Mouse (Mus musculus) cerebellum, adult 9-11 months (tissue): ENCODE results near the gene Thada.
"Not testable (repeated sequence)": the region's sequence is repeated elsewhere in the genome, so short reads cannot be mapped to it uniquely, and the experiment has no call there.

Source experiments
- DNase-seq: peaks from one replicate; pipeline ENCODE4 v3.0.0; 2022

The Thada gene

DNA sequence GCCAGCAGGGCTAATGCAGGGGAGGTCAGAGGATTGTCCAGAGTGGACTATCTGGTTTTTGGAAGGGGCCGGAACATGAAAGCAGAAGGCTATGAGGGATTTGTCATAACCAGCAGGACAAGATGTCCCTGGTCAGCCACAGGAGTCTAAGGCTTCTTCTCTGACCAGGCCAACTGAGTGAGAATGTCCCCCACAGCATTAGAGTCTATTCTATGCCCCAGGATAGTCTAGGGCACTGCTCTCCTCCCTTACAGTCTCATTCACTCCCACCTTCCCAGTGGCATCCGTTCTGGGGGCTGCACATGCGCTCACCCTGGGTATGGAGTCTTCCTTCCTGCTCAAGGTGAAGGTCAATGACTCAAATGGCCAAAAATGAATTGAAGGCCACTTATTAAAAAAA lies 258.4 kb downstream of the Thada start:
- no peak for DNase-seq

DNA sequence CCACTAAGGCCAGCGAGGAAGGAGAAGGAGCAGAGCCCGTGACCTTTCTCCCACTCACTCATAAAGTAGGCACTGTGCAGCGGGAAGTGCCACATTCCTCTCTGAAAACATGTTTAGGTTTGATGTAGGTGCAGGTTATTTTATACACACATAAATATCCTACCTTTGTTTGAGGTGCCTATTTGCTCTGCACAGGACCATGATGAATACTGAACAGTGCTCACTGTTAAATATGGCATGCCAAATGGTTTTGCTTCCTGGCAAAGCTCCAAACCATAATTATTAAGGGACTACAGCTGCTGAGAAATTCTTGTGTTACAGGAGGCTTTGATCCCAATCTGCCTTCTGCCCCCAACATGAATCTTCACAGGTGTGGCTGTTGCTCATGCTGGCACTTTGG lies 259.8 kb downstream of the Thada start:
- DNase-seq, result no peak

DNA sequence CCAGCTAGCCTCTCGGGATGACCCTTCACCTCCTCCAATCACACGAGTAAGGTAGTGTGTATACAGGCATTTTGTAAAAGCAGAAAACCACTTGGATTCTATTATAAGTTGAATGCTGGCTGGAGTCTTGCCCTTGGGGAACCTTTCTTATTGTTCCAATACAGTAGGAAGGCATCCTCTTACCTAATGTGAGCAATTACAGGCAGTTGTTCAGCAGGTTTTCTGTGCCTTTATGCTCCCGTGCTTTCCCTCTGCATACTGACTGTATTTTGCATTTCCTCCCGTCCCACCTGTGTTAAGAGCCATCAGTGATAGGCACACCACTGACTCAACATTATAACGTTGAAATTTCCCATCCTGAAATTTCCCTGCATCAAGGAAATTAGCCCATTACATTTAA lies 261.0 kb downstream of the Thada start:
- no peak for DNase-seq

DNA sequence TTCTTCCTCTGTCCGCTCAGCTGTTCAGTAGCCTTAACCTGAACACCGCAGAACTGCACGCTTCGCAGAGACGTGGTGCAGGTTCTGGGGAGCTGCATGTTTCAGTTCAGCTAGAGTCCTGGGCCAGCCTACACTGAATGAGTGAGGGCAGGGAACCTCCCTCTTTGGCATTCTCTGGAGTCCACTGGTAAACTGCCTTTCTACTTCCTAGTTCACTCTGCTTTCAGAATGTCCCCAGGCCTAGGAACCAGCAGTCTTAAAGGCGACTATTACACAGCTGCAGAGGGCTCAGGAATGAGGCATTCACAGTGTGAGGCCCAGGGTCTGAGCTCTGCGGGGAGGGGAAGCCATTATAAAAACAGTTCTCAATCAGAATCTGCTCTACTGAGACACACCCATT lies 262.7 kb downstream of the Thada start:
- DNase-seq, result no peak

GRCm38 (mm10) chr17:84201183-84201582 lies 264.8 kb downstream of the Thada start:
- no peak for DNase-seq

- no peak for DNase-seq
These were observed 268.1 kb downstream of the Thada start for GRCm38 (mm10) chr17:84197912-84198344.

DNA sequence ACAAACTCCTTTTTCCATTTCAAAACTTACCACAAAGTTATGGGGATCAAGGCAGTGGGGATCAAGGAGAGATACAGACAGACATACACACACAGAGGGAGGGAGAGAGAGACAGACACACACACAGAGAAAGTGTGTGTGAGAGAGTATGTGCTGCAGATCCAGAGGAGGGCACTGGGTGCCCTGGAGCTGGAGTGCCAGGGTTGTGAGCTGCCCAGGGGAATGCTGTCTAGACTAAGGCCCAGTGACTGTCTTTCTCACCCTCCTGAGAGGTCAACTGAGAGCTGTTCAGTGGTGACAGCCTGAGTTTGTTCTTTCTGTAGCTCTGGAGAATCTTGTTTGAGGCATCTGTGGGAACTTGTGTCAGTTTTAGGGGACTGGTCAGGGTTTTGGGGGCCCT lies 269.7 kb downstream of the Thada start:
- no peak for DNase-seq

- no peak for DNase-seq
These were observed 270.2 kb downstream of the Thada start for GRCm38 (mm10) chr17:84195835-84196234.

- no peak for DNase-seq
These were observed 271.0 kb downstream of the Thada start for GRCm38 (mm10) chr17:84195003-84195395.

- no peak for DNase-seq
These were observed 271.6 kb downstream of the Thada start for GRCm38 (mm10) chr17:84194282-84195002.

DNA sequence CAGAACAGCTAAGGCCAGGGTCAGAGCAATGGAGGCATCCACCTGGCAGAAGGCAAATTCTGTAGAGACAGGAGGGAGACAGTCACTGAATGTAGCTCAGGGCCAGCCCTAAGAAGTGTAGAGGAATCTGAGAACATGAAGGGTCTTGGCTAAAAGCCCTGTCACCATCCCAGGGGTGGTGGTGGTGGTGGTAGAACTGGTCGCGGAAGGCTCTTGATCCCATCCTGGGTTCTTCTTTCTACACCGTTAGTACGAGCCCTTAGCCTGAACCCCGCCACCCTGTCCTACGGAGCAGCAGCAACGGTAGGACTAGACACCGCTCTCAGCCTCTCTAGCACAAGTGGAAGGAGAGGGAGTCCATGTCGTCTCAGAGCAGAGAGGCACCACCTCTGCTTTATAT lies 272.6 kb downstream of the Thada start:
- no peak for DNase-seq

DNA sequence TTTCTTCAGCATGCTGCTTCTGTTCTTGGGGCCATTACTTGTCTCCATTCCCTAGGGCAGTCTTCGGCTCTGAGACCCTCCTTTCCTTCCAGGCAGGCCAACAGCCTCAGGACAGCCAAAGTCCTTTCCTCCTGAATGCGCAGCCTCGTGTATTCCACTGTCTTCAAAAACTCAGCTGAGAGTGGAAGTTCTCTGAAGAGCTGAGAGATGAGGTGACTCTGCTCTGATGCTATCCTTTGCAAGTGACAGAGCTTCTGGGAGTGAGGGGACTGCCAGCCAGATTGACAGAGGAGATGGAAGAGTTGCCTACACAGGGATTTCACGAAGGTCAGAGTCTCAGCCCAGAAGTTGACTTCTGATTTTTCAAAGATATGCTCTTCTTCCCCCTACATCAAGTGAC lies 274.1 kb downstream of the Thada start:
- no peak for DNase-seq

- DNase-seq, result peak; percentile 39
These were observed 275.1 kb downstream of the Thada start for GRCm38 (mm10) chr17:84190885-84191284.

GRCm38 (mm10) chr17:84189127-84189854 lies 276.7 kb downstream of the Thada start:
- DNase-seq, result no peak

- DNase-seq, result peak; percentile 75
These were observed 277.5 kb downstream of the Thada start for GRCm38 (mm10) chr17:84188374-84188961.

DNA sequence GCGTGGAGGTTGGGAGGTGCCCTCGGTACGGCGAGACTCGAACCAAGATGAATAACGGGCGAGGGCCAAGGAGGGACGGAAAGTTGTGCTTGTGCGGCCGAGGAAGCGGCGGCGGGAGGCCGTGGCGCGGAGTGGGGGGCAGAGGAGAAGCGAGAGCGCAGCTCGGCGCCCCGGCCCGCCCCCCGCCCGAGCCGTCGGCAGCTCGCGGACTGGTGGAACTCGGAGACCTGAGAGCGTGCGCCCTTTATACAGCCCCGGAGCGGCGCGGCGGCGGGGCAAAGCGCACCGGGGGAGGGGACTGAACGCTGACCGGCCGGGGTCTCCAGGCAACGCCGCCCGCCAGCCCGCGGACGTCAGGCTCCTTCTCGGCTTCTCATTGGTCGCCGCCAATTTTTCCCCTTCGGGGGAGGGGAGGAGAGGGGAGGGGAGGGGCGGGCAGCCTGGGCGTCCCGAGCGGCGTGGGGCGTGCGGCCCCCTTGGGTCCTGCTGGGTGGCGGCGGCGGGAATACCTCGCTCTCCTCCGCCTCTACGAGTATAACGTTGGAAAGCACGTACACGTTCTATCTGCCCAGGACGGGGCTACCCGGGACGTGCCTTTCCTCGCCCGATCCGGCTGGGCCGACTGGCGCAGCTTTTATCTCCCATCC lies 278.2 kb downstream of the Thada start, which contains the start of gene Zfp36l2:
Zfp36l2 (minus strand) TSS at position 221 of the 647 bp plus-strand sequence.
- DNase-seq, result peak; percentile 62

- DNase-seq, result not testable (repeated sequence)
These were observed 278.7 kb downstream of the Thada start for GRCm38 (mm10) chr17:84187264-84187663.

DNA sequence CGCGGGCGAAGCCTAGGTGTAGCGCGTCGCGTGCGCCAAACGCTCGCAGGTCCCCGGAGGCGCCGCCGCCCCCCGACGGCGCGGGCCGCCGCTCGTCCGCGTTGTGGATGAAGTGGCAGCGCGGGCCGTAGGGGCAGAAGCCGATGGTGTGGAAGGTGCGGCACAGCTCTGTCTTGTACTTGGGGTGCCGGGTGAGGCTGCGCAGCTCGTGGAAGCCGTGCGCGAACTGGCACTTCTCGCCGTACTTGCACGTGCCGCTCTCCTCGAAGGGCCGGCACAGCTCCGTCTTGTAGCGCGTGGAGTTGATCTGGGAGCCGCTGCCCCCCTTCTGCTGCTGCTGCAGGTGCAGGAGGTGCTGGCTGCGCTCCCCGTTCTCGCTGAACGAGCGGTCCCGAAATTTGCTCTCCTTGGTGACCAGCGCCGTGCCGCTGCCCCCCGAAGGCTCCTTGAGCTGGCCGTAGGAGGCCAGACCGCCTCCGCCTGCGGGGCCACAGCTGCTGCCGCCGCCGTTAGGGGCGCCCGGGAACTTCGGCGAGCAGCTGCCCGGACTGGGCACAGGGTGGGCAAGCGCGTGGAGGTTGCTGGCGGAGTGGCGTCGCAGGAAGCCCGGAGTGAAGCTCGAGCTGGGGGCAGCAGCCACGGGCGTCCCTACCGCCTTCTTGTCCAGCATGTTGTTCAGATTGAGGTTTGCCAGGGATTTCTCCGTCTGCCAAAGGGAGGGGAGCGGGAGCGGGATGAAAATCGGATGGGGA lies 279.4 kb downstream of the Thada start:
- DNase-seq, result no peak

DNA sequence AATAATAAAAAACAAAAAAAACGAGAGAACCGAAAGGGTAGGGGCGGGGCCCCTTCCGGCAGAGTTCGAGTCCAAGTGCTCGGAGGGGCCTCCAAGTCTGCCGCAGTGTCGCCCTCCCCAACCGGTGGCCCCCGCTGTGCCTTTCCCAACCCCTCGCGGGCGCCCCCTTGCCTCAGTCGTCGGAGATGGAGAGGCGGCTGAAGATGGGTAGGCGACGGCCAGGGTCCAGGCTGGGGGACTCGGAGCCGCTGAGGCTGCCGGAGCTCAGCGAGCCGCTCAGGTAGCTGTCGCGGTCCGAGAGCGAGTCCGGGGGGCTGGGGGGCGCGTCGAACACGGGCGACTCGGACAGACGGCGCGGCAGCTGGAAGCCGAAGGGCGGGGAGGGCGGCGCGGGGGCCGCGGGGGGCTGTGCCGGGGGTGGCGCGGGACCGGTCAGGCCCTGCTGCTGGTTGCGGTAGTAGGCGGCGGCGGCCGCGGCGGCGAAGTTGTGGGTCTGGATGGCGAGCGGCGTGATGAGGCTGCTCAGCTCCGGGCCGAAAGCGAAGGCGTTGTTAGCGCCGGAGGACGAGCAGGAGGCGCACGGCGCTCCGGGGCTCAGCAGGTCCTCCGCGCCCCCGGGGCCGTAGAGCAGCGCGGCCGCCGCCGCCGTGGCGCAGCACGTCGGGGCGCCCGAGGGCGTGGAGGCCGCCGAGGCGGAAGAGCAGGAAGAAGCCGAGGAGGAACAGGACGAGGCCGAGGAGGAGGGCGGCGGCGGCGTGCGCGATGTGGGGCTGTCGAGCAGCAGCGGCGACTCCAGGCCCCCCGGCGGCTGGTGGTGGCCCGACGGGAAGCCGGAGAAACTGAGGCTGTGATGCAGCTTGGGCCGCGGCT lies 280.2 kb downstream of the Thada start:
- DNase-seq, result no peak

DNA sequence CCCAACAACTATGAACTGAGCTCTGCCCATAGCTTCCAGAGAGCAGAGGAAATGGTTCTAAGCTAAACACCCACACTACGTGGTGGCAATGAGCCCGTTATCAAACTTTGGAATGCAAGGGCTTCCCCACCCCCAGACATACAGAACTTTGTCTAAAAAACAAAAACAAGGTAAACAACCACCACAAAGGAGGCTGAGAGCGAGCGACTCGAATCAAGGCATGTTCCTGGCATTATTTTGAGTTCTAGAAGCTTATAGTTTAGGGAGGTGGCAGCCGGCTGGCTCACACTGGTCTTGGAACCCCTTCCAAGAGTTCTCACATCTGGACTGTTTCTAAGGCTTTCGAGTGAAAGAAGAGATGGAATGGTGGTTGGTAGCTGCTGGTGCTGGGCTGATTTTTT lies 281.0 kb downstream of the Thada start:
- no peak for DNase-seq

DNA sequence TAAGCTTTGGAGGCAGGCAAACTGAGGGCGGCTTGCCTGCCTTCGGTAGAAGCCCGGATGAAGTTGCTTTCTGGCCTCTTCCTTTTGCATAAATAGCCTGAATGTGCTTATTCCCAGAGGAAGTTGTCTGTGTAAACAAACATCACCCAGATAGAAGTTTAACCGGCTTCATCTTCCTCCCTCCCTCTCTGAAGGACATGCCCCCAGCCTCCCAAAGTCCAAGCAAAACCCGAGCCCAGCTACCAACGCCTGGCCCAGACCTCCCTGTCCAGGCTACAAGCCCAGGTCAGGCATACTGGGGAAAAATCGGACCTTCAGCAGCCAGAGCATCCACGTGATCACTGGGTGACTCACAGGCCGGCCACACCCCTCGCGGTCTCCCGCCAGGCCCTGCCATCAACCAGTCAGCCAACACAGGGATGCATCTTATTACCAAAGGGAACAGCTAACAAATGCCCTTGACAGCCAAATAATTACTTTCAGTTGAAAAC lies 282.7 kb downstream of the Thada start:
- peak; percentile 57 for DNase-seq
